Mouse (Mus musculus) adrenal gland, adult (tissue): ENCODE results near the gene Gm15517.
A peak's percentile ranks its signal among the peaks of the same experiment; 100 is the strongest.
"Not testable (repeated sequence)": the region's sequence is repeated elsewhere in the genome, so short reads cannot be mapped to it uniquely, and the experiment has no call there.

ENCODE experiments used
- DNase-seq, 2 experiments: peaks; one replicate each; pipeline ENCODE4 v3.0.0; 2022 to 2023; ENCODE audit warnings: low spot score in 1 of 2; ENCODE audit not compliant: inconsistent age in 2 of 2

Gm15517 gene

GRCm38 (mm10) chr7:44261147-44261546 lies at the start of gene Gm15517:
TSS of gene Gm15517 (plus strand) at chr7:44261447.
- DNase-seq, result no peak

- DNase-seq, result no peak
Measured at GRCm38 (mm10) chr7:44215645-44216044, 45.6 kb upstream of the Gm15517 start, which contains the start of gene Klk1b5. TSS of gene Klk1b5 (plus strand) at chr7:44215945.

- not testable (repeated sequence) for DNase-seq
Measured at GRCm38 (mm10) chr7:44221601-44222000, 39.6 kb upstream of the Gm15517 start.

GRCm38 (mm10) chr7:44222335-44222734 lies 38.9 kb upstream of the Gm15517 start:
- not testable (repeated sequence) for DNase-seq

GRCm38 (mm10) chr7:44225076-44225475 lies 36.2 kb upstream of the Gm15517 start, which contains the start of gene Klk1:
TSS of gene Klk1 (plus strand) at chr7:44225360.
- DNase-seq, result no peak

- no peak for DNase-seq
Measured at GRCm38 (mm10) chr7:44235909-44236308, 25.3 kb upstream of the Gm15517 start, which contains the start of gene Gm36864. TSS of gene Gm36864 (plus strand) at chr7:44236177.

- no peak for DNase-seq
Measured at GRCm38 (mm10) chr7:44239913-44240312, 21.3 kb upstream of the Gm15517 start.

- no peak for DNase-seq
Measured at GRCm38 (mm10) chr7:44240712-44241111, 20.5 kb upstream of the Gm15517 start.

- no peak for DNase-seq
Measured at GRCm38 (mm10) chr7:44241163-44241562, 20.1 kb upstream of the Gm15517 start.

- no peak for DNase-seq
Measured at GRCm38 (mm10) chr7:44244080-44244479, 17.2 kb upstream of the Gm15517 start.

- peak; percentile 93 to 98 for DNase-seq
Measured at GRCm38 (mm10) chr7:44246055-44246983, 14.9 kb upstream of the Gm15517 start, which contains the start of the genes 1700028J19Rik and 2410002F23Rik. TSS of gene 1700028J19Rik (minus strand) at chr7:44246695. TSS of gene 2410002F23Rik (plus strand) at chr7:44246722.

- DNase-seq, result peak in 1 of 2 experiments; percentile 69
Measured at GRCm38 (mm10) chr7:44246984-44247470, 14.2 kb upstream of the Gm15517 start.

GRCm38 (mm10) chr7:44247971-44248370 lies 13.3 kb upstream of the Gm15517 start:
- DNase-seq, result peak in 1 of 2 experiments; percentile 52

- DNase-seq, result peak in 1 of 2 experiments; percentile 50
Measured at GRCm38 (mm10) chr7:44249248-44249647, 12.0 kb upstream of the Gm15517 start.

- peak; percentile 85 to 95 for DNase-seq
Measured at GRCm38 (mm10) chr7:44250732-44251275, 10.4 kb upstream of the Gm15517 start.

GRCm38 (mm10) chr7:44253023-44253616 lies 8.1 kb upstream of the Gm15517 start:
- DNase-seq, result peak in 1 of 2 experiments; percentile 48

GRCm38 (mm10) chr7:44254930-44255329 lies 6.3 kb upstream of the Gm15517 start:
- peak in 1 of 2 experiments; percentile 42 for DNase-seq

GRCm38 (mm10) chr7:44257278-44257677 lies 4.0 kb upstream of the Gm15517 start, which contains the start of gene Acp4:
TSS of gene Acp4 (minus strand) at chr7:44257378.
- no peak for DNase-seq

GRCm38 (mm10) chr7:44260410-44260809 lies 837 bp upstream of the Gm15517 start:
- DNase-seq, result peak in 1 of 2 experiments; percentile 66

- DNase-seq, result peak; percentile 90 to 98
Measured at GRCm38 (mm10) chr7:44262791-44263643, 1.8 kb downstream of the Gm15517 start.
